Mouse (Mus musculus) heart, adult 2 months (tissue): ENCODE measurements around the gene Itpr1. TPM values are rescaled to one million over a fixed set of nuclear protein-coding genes. Genes with fewer than 3 reads are reported as not detected.

Experiments
- DNase-seq, 2 experiments: peaks; one replicate each; pipeline ENCODE4 v3.0.0; 2021
- H3K27ac ChIP-seq: fragments of 200-600 bp; 2 replicates; pipeline ENCODE4 v1.8.1; 2022
- H3K27me3 ChIP-seq: fragments of 200-500 bp; 2 replicates; pipeline ENCODE4 v1.6.1; 2012; ENCODE audit warnings: mild to moderate bottlenecking, low read length, inconsistent platforms, mixed read lengths; ENCODE audit not compliant: control insufficient read depth, insufficient read depth
- H3K36me3 ChIP-seq: fragments of 200-500 bp; 2 replicates; pipeline ENCODE4 v1.6.1; 2012; ENCODE audit warnings: low read length, inconsistent platforms; ENCODE audit not compliant: control insufficient read depth, insufficient read depth
- H3K4me1 ChIP-seq: fragments of 200-500 bp; 2 replicates; pipeline ENCODE4 v1.6.1; 2011; ENCODE audit warnings: low read length; ENCODE audit not compliant: control insufficient read depth, insufficient read depth
- H3K4me3 ChIP-seq: fragments of 200-600 bp; 2 replicates; pipeline ENCODE4 v1.8.1; 2022
- H3K79me2 ChIP-seq: fragments of 200-500 bp; replicated peaks from 2 replicates; pipeline ENCODE4 v1.6.1; 2012; ENCODE audit warnings: mild to moderate bottlenecking, inconsistent platforms, low read length, moderate library complexity, mixed read lengths; ENCODE audit not compliant: control insufficient read depth, insufficient read depth
- H3K9ac ChIP-seq: fragments of 200-500 bp; 2 replicates; pipeline ENCODE4 v1.6.1; 2012; ENCODE audit warnings: low read depth, mild to moderate bottlenecking, control low read depth, inconsistent platforms, low read length, mixed read lengths
- CTCF ChIP-seq: fragments of 200-600 bp; IDR thresholded peaks from 2 replicates; pipeline ENCODE4 v1.8.1; 2022; ENCODE audit warnings: antibody characterized with exemption, mild to moderate bottlenecking, moderate library complexity
- EP300 ChIP-seq: fragments of 200-500 bp; IDR thresholded peaks from 2 replicates; pipeline ENCODE4 v1.6.1; 2011; ENCODE audit warnings: low read depth, low read length, control low read depth; ENCODE audit not compliant: insufficient read depth
- POLR2A ChIP-seq: fragments of 200-500 bp; IDR thresholded peaks from 2 replicates; pipeline ENCODE4 v1.6.1; 2011; ENCODE audit warnings: mild to moderate bottlenecking, low read depth, low read length, control low read depth; ENCODE audit not compliant: insufficient read depth
- WGBS: fragments of 180-500 bp; shearing (Covaris S2); methylation state at CpG from one replicate; pipeline ENCODE4 v1.1.7; 2018; 5-methylcytosine and 5-hydroxymethylcytosine counted together
- intact Hi-C: fragments of 180-260 bp; cut with DNase I; formaldehyde crosslinking; loops from one replicate; pipeline ENCODE4 v1.15.1; 2025
- polyA plus RNA-seq: library from polyadenylated mRNA; depleted of rRNA; stranded (reverse); fragments of >200 nt; gene quantifications from 2 replicates; pipeline ENCODE4 v1.2.3, GENCODE M21; 2012
- total RNA-seq, 2 experiments: library from RNA; stranded (reverse); gene quantifications; 2 replicates each; pipeline ENCODE4 v1.2.3; 2021

The Itpr1 gene
- total and polyA plus RNA-seq, 3 experiments = 14.0 to 47.6 (median 37.9) TPM

DNA sequence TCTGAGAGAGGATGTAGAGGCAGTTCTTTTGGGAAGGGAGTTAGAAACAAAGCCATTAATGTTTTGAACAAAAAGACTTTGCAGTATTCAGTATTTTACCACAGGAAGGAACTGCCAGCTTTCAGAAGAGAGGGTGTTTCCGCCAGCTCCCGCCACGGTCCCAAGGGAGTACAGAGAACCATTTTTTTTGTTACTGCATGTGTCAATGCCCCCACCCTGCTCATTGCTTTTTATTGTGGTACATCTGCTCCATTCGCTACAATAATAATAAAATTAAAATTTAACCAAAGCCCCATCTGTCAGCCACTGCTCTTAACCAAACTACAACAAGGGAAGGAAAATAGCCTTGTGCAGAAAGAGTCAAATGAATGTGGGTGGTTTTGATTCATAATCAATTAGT, 20.3 kb upstream of the Itpr1 start:
- WGBS = 45% methylated on average over 4 of the region's 4 CpGs
- H3K79me2 ChIP-seq = no peaks in the 10 kb centered on the region
- H3K36me3 ChIP-seq = no peaks in the 10 kb centered on the region
- no peak overlapping the region for H3K4me3 ChIP-seq
- H3K4me1 ChIP-seq = no peaks in the 10 kb centered on the region
- no peak overlapping the region for H3K27ac ChIP-seq
- no peaks in the 10 kb centered on the region for H3K27me3 ChIP-seq
- no peak overlapping the region for H3K9ac ChIP-seq
- TF ChIP-seq CTCF (no peak), POLR2A (no peak), EP300 (no peak)
- no peak for DNase-seq
- intact Hi-C loops = no loop called here

DNA sequence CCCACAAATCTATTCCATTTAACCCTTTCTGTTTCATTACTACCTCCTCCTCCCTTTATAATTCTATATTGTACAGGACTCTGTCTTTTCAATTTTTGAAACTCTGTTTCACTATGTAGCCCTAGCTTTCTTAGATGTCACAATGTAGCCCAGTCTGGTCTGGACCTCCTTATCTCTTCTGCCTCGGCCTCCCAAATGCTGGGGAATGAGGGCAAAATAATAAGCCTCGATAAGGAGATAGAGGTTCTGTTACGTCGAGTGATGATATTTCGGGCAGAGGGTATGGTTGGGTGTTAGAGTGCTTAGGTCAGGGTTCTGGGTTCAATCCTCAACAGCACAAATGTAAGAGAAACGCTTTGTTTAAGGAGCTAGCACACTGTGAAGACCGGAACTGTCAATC, 16.2 kb upstream of the Itpr1 start:
- intact Hi-C loops = no loop called here

DNA sequence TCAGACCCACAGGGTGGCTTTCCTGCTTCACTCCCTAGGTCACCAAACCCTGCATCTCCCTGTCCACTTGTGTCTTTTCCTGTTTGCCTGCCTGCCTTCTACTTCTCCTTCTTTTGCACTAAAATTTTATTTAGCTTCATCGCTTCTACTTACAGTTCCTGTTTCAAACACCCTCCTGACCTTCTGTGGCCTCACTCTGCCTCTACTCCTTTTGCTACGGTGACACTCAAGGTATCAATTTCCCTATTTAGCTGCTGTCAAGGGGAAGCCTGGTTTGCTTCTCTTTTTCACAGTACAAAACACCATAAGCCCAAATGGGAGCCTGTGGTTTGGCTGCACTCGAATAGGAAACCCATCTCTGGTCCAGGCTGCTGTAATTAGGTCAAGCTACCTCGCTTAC, 15.8 kb upstream of the Itpr1 start:
- no peak for DNase-seq
- no peak overlapping the region for H3K27ac ChIP-seq
- TF ChIP-seq POLR2A = no peak
- TF ChIP-seq CTCF = no peak
- no peak for TF ChIP-seq EP300
- no peaks in the 10 kb centered on the region for H3K79me2 ChIP-seq
- H3K4me1 ChIP-seq = no peaks in the 10 kb centered on the region
- 50% methylated on average over 4 of the region's 4 CpGs for WGBS
- no peaks in the 10 kb centered on the region for H3K36me3 ChIP-seq
- H3K4me3 ChIP-seq = no peak overlapping the region
- no peak overlapping the region for H3K9ac ChIP-seq
- intact Hi-C loops = no loop called here
- no peaks in the 10 kb centered on the region for H3K27me3 ChIP-seq

More for the DNA sequence above, 16.2 kb upstream of the Itpr1 start:
- H3K4me3 ChIP-seq = no peak overlapping the region
- no peaks in the 10 kb centered on the region for H3K27me3 ChIP-seq
- TF ChIP-seq CTCF = no peak
- no peak for TF ChIP-seq EP300
- TF ChIP-seq POLR2A = no peak
- no peak overlapping the region for H3K27ac ChIP-seq
- no peak for DNase-seq
- no peaks in the 10 kb centered on the region for H3K79me2 ChIP-seq
- no peak overlapping the region for H3K9ac ChIP-seq
- 74% methylated on average over 7 of the region's 7 CpGs for WGBS
- no peaks in the 10 kb centered on the region for H3K4me1 ChIP-seq
- H3K36me3 ChIP-seq = no peaks in the 10 kb centered on the region

DNA sequence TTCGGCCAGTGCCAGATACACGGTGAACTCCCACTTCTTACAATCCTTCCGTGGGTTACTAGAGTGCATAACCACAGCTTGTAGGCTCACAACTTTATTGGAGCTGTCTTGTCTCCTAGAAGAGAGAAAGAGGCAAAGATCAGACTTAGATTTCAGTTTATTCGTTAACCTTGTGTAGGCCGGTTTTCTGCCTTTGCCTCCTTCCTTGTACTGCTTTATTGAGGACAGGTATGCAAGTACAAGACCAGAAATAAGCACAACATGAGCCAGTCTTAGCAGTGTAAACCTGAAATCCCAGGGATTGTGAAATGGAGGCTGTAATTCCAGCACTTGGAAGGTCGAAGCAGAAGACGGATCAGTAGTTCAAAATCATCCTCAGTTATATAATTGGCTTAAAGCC, 14.6 kb upstream of the Itpr1 start:
- H3K4me1 ChIP-seq = no peaks in the 10 kb centered on the region
- no peak overlapping the region for H3K4me3 ChIP-seq
- TF ChIP-seq EP300 (no peak), CTCF (no peak), POLR2A (no peak)
- H3K27ac ChIP-seq = no peak overlapping the region
- intact Hi-C loops = no loop called here
- H3K9ac ChIP-seq = no peak overlapping the region
- no peaks in the 10 kb centered on the region for H3K27me3 ChIP-seq
- no peak for DNase-seq
- 89% methylated on average over 7 of the region's 7 CpGs for WGBS
- H3K36me3 ChIP-seq = no peaks in the 10 kb centered on the region
- H3K79me2 ChIP-seq = no peaks in the 10 kb centered on the region

DNA sequence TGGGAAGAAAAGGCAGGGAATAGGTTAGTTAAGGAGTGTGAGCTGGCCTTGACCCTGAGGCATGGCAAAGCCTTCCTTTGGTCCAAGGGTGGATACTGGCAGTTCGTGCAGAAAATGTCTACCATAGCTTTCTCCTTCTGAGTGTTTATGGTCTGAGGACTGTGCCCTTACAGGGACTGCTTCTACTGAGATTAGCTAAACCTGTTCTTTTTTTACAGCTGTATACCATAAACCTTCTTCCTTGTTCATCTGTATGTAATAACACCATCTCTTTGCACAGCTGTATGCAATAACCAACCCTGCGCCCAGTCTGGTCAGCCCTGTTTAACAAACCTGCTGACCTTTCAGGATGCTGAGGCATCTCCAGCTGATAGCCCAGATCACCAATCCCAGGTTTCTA, 8.6 kb upstream of the Itpr1 start:
- Histone ChIP-seq H3K27me3 (no peaks in the 10 kb centered on the region), H3K27ac (no peak overlapping the region), H3K79me2 (no peaks in the 10 kb centered on the region), H3K4me3 (no peak overlapping the region), H3K36me3 (no peaks in the 10 kb centered on the region), H3K4me1 (no peaks in the 10 kb centered on the region), H3K9ac (no peak overlapping the region)
- no peak for TF ChIP-seq CTCF
- TF ChIP-seq EP300 = no peak
- 97% methylated on average over 2 of the region's 2 CpGs for WGBS
- no peak for DNase-seq
- intact Hi-C loops = no loop called here

DNA sequence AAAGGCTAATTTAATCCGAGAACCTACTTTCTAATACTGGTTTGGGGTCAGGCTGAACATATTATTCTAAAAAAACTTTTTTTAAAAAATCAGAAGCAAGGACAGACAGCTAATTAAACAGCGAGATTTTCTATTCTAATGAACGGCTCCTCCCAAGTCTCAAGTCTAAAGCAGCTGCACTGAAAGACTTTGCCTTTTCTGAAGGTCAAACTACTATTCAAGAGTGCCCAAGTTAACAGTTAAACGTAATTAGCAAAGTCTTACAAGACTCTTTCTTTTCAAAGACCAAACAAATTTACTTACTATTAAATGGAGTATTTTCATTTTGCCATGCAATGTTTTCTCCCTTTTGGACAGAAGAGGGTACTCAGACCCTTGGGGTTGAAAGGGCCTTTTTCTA, 6.8 kb upstream of the Itpr1 start:
- intact Hi-C loops = no loop called here
- TF ChIP-seq CTCF (no peak), POLR2A (no peak), EP300 (no peak)
- H3K36me3 ChIP-seq = no peaks in the 10 kb centered on the region
- 85% methylated on average over 4 of the region's 4 CpGs for WGBS
- no peak overlapping the region for H3K4me3 ChIP-seq
- H3K4me1 ChIP-seq = no peaks in the 10 kb centered on the region
- H3K9ac ChIP-seq = no peak overlapping the region
- H3K79me2 ChIP-seq = no peaks in the 10 kb centered on the region
- H3K27ac ChIP-seq = no peak overlapping the region
- DNase-seq = no peak
- no peaks in the 10 kb centered on the region for H3K27me3 ChIP-seq
